Mouse (Mus musculus): ENCODE measurements around the gene Pgf. TPM values are rescaled to one million over a fixed set of nuclear protein-coding genes. Genes with fewer than 3 reads are reported as not detected.

Gene Pgf
- total and polyA plus RNA-seq, 3 experiments = 0.46 TPM; not detected in 2

DNA sequence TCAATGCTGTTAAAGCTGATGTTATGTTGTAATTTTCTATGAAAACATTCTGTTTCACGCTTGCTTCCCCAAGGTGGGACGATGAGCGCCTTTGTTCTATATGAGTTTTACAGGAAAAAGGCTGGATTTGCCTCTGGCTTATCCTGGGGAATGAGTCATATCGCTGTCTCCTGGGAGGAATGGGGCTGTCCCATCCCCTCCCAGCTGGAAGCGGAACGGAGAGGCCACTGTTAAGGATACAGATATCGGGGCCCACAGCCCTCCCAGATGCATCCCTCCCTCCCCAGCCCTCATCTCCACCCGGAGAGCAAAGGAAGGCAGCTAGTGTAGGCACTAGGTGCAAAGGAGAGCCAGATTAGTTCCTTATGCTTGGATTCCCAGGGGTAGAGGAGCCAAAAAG is 8.2 kb upstream of the Pgf start:
- H3K27ac ChIP-seq (ENCODE audit: control insufficient read depth, low read depth, low read length) = no peak overlapping the region
- DNase-seq (ENCODE audit: low read depth, low spot score) = no peak
- H3K4me1 ChIP-seq (ENCODE audit: control insufficient read depth in 1 of 2, insufficient read depth in 2 of 2, low read length in 2 of 2) = peaks cover 0 to 7% of the 10 kb centered on the region in 2 experiments; a peak in 1 of 4 replicates
- H3K79me2 ChIP-seq (ENCODE audit: control insufficient read depth, insufficient read depth, low read length, poor library complexity) = no peaks in the 10 kb centered on the region
- no peak overlapping the region for H3K4me3 ChIP-seq (ENCODE audit: control insufficient read depth in 1 of 2, insufficient read depth in 1 of 2, low read depth in 2 of 2, low read length in 2 of 2)
- TF ChIP-seq EP300 (IDR thresholded peaks at IDR 0.05; ENCODE audit: low read depth in 1 of 2, low read length in 2 of 2) = no peak
- no peak for TF ChIP-seq BHLHE40 (IDR thresholded peaks at IDR 0.05; ENCODE audit: borderline replicate concordance, low read depth, low read length)
- TF ChIP-seq ZMIZ1 (IDR thresholded peaks at IDR 0.05; ENCODE audit: low read depth, low read length) = no peak
- no peak for TF ChIP-seq ETS1 (IDR thresholded peaks at IDR 0.05; ENCODE audit: low read depth, low read length)
- no peak for TF ChIP-seq POLR2AphosphoS2 (IDR thresholded peaks at IDR 0.05; ENCODE audit: low read length)
- TF ChIP-seq POLR2A (IDR thresholded peaks at IDR 0.05; ENCODE audit: control insufficient read depth in 1 of 2, insufficient read depth in 1 of 2, low read depth in 1 of 2, low read length in 2 of 2, poor library complexity in 1 of 2) = no peak
- no peak for TF ChIP-seq GABPA (IDR thresholded peaks at IDR 0.05; ENCODE audit: low read depth, low read length)
- TF ChIP-seq USF1 (IDR thresholded peaks at IDR 0.05; ENCODE audit: low read depth, low read length) = no peak
- no peak for TF ChIP-seq KAT2A (conservative IDR thresholded peaks at IDR 0.05; ENCODE audit: low read depth, low read length)
- no peak for TF ChIP-seq TBP (IDR thresholded peaks at IDR 0.05; ENCODE audit: low read depth, low read length)
- no peak for TF ChIP-seq NRF1 (IDR thresholded peaks at IDR 0.05; ENCODE audit: insufficient read depth, low read depth, low read length, poor library complexity, severe bottlenecking)
- no peak for TF ChIP-seq ZKSCAN1 (IDR thresholded peaks at IDR 0.05; ENCODE audit: low read depth, low read length)
- TF ChIP-seq TCF12 (IDR thresholded peaks at IDR 0.05; ENCODE audit: low read depth, low read length) = no peak
- no peak for TF ChIP-seq CHD2 (IDR thresholded peaks at IDR 0.05; ENCODE audit: low read length)
- no peak for TF ChIP-seq MAZ (IDR thresholded peaks at IDR 0.05; ENCODE audit: low read depth, low read length)
- TF ChIP-seq NELFE (IDR thresholded peaks at IDR 0.05; ENCODE audit: low read depth, low read length) = no peak
- TF ChIP-seq MYC (IDR thresholded peaks at IDR 0.05; ENCODE audit: low read depth, low read length) = no peak
- no peak for TF ChIP-seq POLR2AphosphoS5 (IDR thresholded peaks at IDR 0.05; ENCODE audit: borderline replicate concordance, low read depth, low read length)
- no peak for TF ChIP-seq MXI1 (IDR thresholded peaks at IDR 0.05; ENCODE audit: low read depth, low read length)
- no peaks in the 10 kb centered on the region for H3K9me3 ChIP-seq (replicated peaks; ENCODE audit: insufficient read depth, low read length)
- H3K36me3 ChIP-seq (ENCODE audit: control insufficient read depth in 1 of 2, insufficient read depth in 2 of 2, low read length in 2 of 2) = no peaks in the 10 kb centered on the region; a peak in 1 of 4 replicates
- no peaks in the 10 kb centered on the region; a peak in 1 of 4 replicates for H3K27me3 ChIP-seq (ENCODE audit: control insufficient read depth in 1 of 2, insufficient read depth in 2 of 2, low read length in 2 of 2)
- no peak overlapping the region for H3K9ac ChIP-seq (ENCODE audit: control insufficient read depth, low read depth, low read length, poor library complexity, severe bottlenecking)

DNA sequence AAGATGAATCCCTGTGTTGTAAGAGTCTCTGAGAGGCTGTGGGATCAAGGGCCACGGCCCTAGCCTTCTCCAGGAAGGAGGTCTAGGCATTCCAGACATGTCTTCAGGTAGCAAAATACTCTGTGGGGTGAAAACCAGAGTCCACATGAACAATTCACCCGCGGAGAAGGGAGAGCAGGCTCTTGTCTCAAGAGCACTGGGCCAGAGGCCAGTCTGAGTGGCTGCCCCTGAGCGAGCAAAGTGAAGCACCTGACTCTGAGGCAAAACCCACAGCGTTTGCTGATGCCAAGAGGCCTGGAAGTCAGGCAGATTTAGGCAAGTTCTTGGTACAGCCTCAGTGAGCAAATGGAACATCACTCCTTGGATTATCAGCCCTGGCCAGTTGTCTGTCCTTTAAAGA is 6.5 kb upstream of the Pgf start:
- no peaks in the 10 kb centered on the region for H3K36me3 ChIP-seq (ENCODE audit: control insufficient read depth in 1 of 2, insufficient read depth in 2 of 2, low read length in 2 of 2)
- no peak for DNase-seq (ENCODE audit: low read depth, low spot score)
- TF ChIP-seq MYC (IDR thresholded peaks at IDR 0.05; ENCODE audit: low read depth, low read length) (no peak), KAT2A (conservative IDR thresholded peaks at IDR 0.05; ENCODE audit: low read depth, low read length) (no peak), POLR2A (IDR thresholded peaks at IDR 0.05; ENCODE audit: control insufficient read depth in 1 of 2, insufficient read depth in 1 of 2, low read depth in 1 of 2, low read length in 2 of 2, poor library complexity in 1 of 2) (no peak), MXI1 (IDR thresholded peaks at IDR 0.05; ENCODE audit: low read depth, low read length) (no peak), CHD2 (IDR thresholded peaks at IDR 0.05; ENCODE audit: low read length) (no peak), TBP (IDR thresholded peaks at IDR 0.05; ENCODE audit: low read depth, low read length) (no peak), ELF1 (IDR thresholded peaks at IDR 0.05; ENCODE audit: low read depth, low read length) (no peak), MEF2A (IDR thresholded peaks at IDR 0.05; ENCODE audit: extremely low read depth, insufficient replicate concordance, low read depth, low read length, poor library complexity, severe bottlenecking) (no peak), TAL1 (IDR thresholded peaks at IDR 0.05; ENCODE audit: low read length) (no peak), ZC3H11A (IDR thresholded peaks at IDR 0.05; ENCODE audit: low read depth, low read length) (no peak), ZKSCAN1 (IDR thresholded peaks at IDR 0.05; ENCODE audit: low read depth, low read length) (no peak), ETS1 (IDR thresholded peaks at IDR 0.05; ENCODE audit: low read depth, low read length) (no peak), ZNF384 (IDR thresholded peaks at IDR 0.05; ENCODE audit: low read depth, low read length) (no peak), POLR2AphosphoS5 (IDR thresholded peaks at IDR 0.05; ENCODE audit: borderline replicate concordance, low read depth, low read length) (no peak), TCF12 (IDR thresholded peaks at IDR 0.05; ENCODE audit: low read depth, low read length) (no peak), RAD21 (IDR thresholded peaks at IDR 0.05; ENCODE audit: low read depth, low read length) (no peak), CTCF (IDR thresholded peaks at IDR 0.05 in 2 of 3, conservative IDR thresholded peaks at IDR 0.05 in 1 of 3; ENCODE audit: control insufficient read depth in 1 of 3, insufficient read depth in 1 of 3, low read depth in 2 of 3, low read length in 3 of 3, poor library complexity in 1 of 3, severe bottlenecking in 1 of 3) (no peak), NRF1 (IDR thresholded peaks at IDR 0.05; ENCODE audit: insufficient read depth, low read depth, low read length, poor library complexity, severe bottlenecking) (no peak), SMC3 (IDR thresholded peaks at IDR 0.05; ENCODE audit: low read depth, low read length) (no peak)
- no peak overlapping the region for H3K27ac ChIP-seq (ENCODE audit: control insufficient read depth, low read depth, low read length)
- no peak overlapping the region for H3K4me3 ChIP-seq (ENCODE audit: control insufficient read depth in 1 of 2, insufficient read depth in 1 of 2, low read depth in 2 of 2, low read length in 2 of 2)
- H3K79me2 ChIP-seq (ENCODE audit: control insufficient read depth, insufficient read depth, low read length, poor library complexity) = no peaks in the 10 kb centered on the region
- H3K9me3 ChIP-seq (replicated peaks; ENCODE audit: insufficient read depth, low read length) = no peaks in the 10 kb centered on the region
- H3K9ac ChIP-seq (ENCODE audit: control insufficient read depth, low read depth, low read length, poor library complexity, severe bottlenecking) = no peak overlapping the region
- H3K4me1 ChIP-seq (ENCODE audit: control insufficient read depth in 1 of 2, insufficient read depth in 2 of 2, low read length in 2 of 2) = 0 out of 4 replicates have a peak, but pooled peaks cover 0 to 4% of the 10 kb centered on the region in 2 experiments
- peaks cover 0 to 3% of the 10 kb centered on the region in 2 experiments; a peak in 3 of 4 replicates for H3K27me3 ChIP-seq (ENCODE audit: control insufficient read depth in 1 of 2, insufficient read depth in 2 of 2, low read length in 2 of 2)
